Mouse (Mus musculus) forebrain, embryonic 14.5 days (tissue): ENCODE measurements around the gene G0s2. TPM values are rescaled to one million over a fixed set of nuclear protein-coding genes. Genes with fewer than 3 reads are reported as not detected.

ENCODE experiments used
- ATAC-seq: fragments of 200-750 bp; cut with Nextera tagmentation; 2 replicates; pipeline ENCODE4 v1.8.0; 2017; ENCODE audit warnings: mild to moderate bottlenecking, moderate library complexity
- DNase-seq: peaks from one replicate; pipeline ENCODE4 v3.0.0-alpha.2; 2015; ENCODE audit warnings: low spot score
- H3K27ac ChIP-seq: fragments of 300-500 bp; sonication (generic); 2 replicates; pipeline ENCODE4 v1.5.1; 2014; ENCODE audit warnings: low read depth, mild to moderate bottlenecking, control low read depth, low read length, moderate library complexity
- H3K27me3 ChIP-seq: fragments of 300-500 bp; sonication (generic); replicated peaks from 2 replicates; pipeline ENCODE4 v1.6.1; 2014; ENCODE audit warnings: low read length, control low read depth, mixed read lengths; ENCODE audit not compliant: control insufficient read depth, insufficient read depth
- H3K36me3 ChIP-seq: fragments of 300-500 bp; sonication (generic); 2 replicates; pipeline ENCODE4 v1.6.1; 2014; ENCODE audit warnings: low read length, control low read depth; ENCODE audit not compliant: control insufficient read depth, insufficient read depth
- H3K4me1 ChIP-seq: fragments of 300-500 bp; sonication (generic); 2 replicates; pipeline ENCODE4 v1.6.1; 2014; ENCODE audit warnings: antibody characterized with exemption, low read length, control low read depth; ENCODE audit not compliant: control insufficient read depth, insufficient read depth
- H3K4me2 ChIP-seq: fragments of 300-500 bp; sonication (generic); 2 replicates; pipeline ENCODE4 v1.6.1; 2014; ENCODE audit warnings: mild to moderate bottlenecking, control low read depth, low read length
- H3K4me3 ChIP-seq: fragments of 300-500 bp; sonication (generic); 2 replicates; pipeline ENCODE4 v1.5.1; 2014; ENCODE audit warnings: low read depth, low read length, control low read depth
- H3K9ac ChIP-seq: fragments of 300-500 bp; sonication (generic); 2 replicates; pipeline ENCODE4 v1.6.1; 2014; ENCODE audit warnings: mild to moderate bottlenecking, low read length, control low read depth, moderate library complexity
- H3K9me3 ChIP-seq: fragments of 300-500 bp; sonication (generic); replicated peaks from 2 replicates; pipeline ENCODE4 v1.6.1; 2016; ENCODE audit warnings: low read length, control low read depth, mixed read lengths; ENCODE audit not compliant: control insufficient read depth
- WGBS: fragments of 180-500 bp; shearing (Covaris S2); extraction: QIAGEN DNeasy Blood & Tissue Kit; methylation state at CpG from one replicate; pipeline ENCODE4 v1.1.7; 2014; 5-methylcytosine and 5-hydroxymethylcytosine counted together
- polyA plus RNA-seq: library from polyadenylated mRNA; unstranded; fragments of >200 nt; fragmentation: Nextera tagmentation; extraction: Ambion mirVana; gene quantifications from 2 replicates; pipeline ENCODE4 v1.2.1, GENCODE M21; 2014

Gene G0s2
- polyA plus RNA-seq, 1 experiment from 2014 or later, result 5.8 TPM

- no peaks in the 10 kb centered on the region for H3K27me3 ChIP-seq
- H3K27ac ChIP-seq, result no peak overlapping the region
- H3K9me3 ChIP-seq, result no peaks in the 10 kb centered on the region
- no peak for ATAC-seq
- 81% methylated on average over 2 of the region's 2 CpGs for WGBS
- H3K9ac ChIP-seq, result no peak overlapping the region
- no peaks in the 10 kb centered on the region for H3K4me1 ChIP-seq
- DNase-seq, result no peak
- no peak overlapping the region for H3K4me2 ChIP-seq
- H3K36me3 ChIP-seq, result no peaks in the 10 kb centered on the region
- H3K4me3 ChIP-seq, result no peak overlapping the region
Observed at GRCm38 (mm10) chr1:193250026-193250425, 23.0 kb downstream of the G0s2 start.

- H3K4me3 ChIP-seq, result no peak overlapping the region
- no peak for DNase-seq
- no peaks in the 10 kb centered on the region for H3K36me3 ChIP-seq
- no peaks in the 10 kb centered on the region for H3K27me3 ChIP-seq
- WGBS, result 75% methylated on average over 6 of the region's 6 CpGs
- no peak overlapping the region; the same call in 1 of the 2 replicates for H3K27ac ChIP-seq
- H3K9me3 ChIP-seq, result no peaks in the 10 kb centered on the region
- H3K9ac ChIP-seq, result no peak overlapping the region
- H3K4me1 ChIP-seq, result no peaks in the 10 kb centered on the region
- ATAC-seq, result peak; percentile 29; the same call in 1 of the 2 replicates
- no peak overlapping the region for H3K4me2 ChIP-seq
Observed at GRCm38 (mm10) chr1:193244235-193244634, 28.8 kb downstream of the G0s2 start.

- DNase-seq (no peak), ATAC-seq (no peak)
- Histone ChIP-seq H3K27ac (no peak overlapping the region), H3K9ac (no peak overlapping the region), H3K36me3 (no peaks in the 10 kb centered on the region), H3K4me2 (no peak overlapping the region), H3K9me3 (no peaks in the 10 kb centered on the region), H3K27me3 (no peaks in the 10 kb centered on the region), H3K4me1 (no peaks in the 10 kb centered on the region), H3K4me3 (no peak overlapping the region)
- 59% methylated on average over 10 of the region's 10 CpGs for WGBS
Observed at GRCm38 (mm10) chr1:193243571-193244193, 29.3 kb downstream of the G0s2 start.

- WGBS, result 41% methylated on average over 4 of the region's 4 CpGs
- DNase-seq (no peak), ATAC-seq (no peak)
- H3K4me2 ChIP-seq, result no peak overlapping the region
- H3K27ac ChIP-seq, result no peak overlapping the region
- H3K9me3 ChIP-seq, result no peaks in the 10 kb centered on the region
- no peaks in the 10 kb centered on the region for H3K27me3 ChIP-seq
- H3K4me1 ChIP-seq, result no peaks in the 10 kb centered on the region
- H3K4me3 ChIP-seq, result no peak overlapping the region
- no peaks in the 10 kb centered on the region for H3K36me3 ChIP-seq
- no peak overlapping the region for H3K9ac ChIP-seq
Observed at GRCm38 (mm10) chr1:193242863-193243262, 30.2 kb downstream of the G0s2 start.

GRCm38 (mm10) chr1:193242238-193242637 is 30.8 kb downstream of the G0s2 start:
- DNase-seq (peak; percentile 41), ATAC-seq (no peak)
- no peak overlapping the region for H3K27ac ChIP-seq
- H3K9ac ChIP-seq, result no peak overlapping the region
- 61% methylated on average over 8 of the region's 8 CpGs for WGBS
- H3K4me3 ChIP-seq, result no peak overlapping the region
- H3K27me3 ChIP-seq, result no peaks in the 10 kb centered on the region
- no peaks in the 10 kb centered on the region for H3K9me3 ChIP-seq
- no peak overlapping the region for H3K4me2 ChIP-seq
- H3K4me1 ChIP-seq, result no peaks in the 10 kb centered on the region
- H3K36me3 ChIP-seq, result no peaks in the 10 kb centered on the region

GRCm38 (mm10) chr1:193241436-193241835 is 31.6 kb downstream of the G0s2 start:
- no peaks in the 10 kb centered on the region for H3K27me3 ChIP-seq
- no peak overlapping the region for H3K4me2 ChIP-seq
- no peak for ATAC-seq
- no peaks in the 10 kb centered on the region for H3K9me3 ChIP-seq
- H3K9ac ChIP-seq, result no peak overlapping the region
- 89% methylated on average over 4 of the region's 4 CpGs for WGBS
- H3K4me1 ChIP-seq, result no peaks in the 10 kb centered on the region
- no peak for DNase-seq
- H3K27ac ChIP-seq, result no peak overlapping the region
- H3K36me3 ChIP-seq, result no peaks in the 10 kb centered on the region
- H3K4me3 ChIP-seq, result no peak overlapping the region

GRCm38 (mm10) chr1:193238426-193238825 is 34.6 kb downstream of the G0s2 start:
- H3K9ac ChIP-seq, result no peak overlapping the region
- 68% methylated on average over 4 of the region's 4 CpGs for WGBS
- H3K4me2 ChIP-seq, result no peak overlapping the region
- no peak overlapping the region for H3K27ac ChIP-seq
- H3K36me3 ChIP-seq, result no peaks in the 10 kb centered on the region
- H3K27me3 ChIP-seq, result no peaks in the 10 kb centered on the region
- DNase-seq (no peak), ATAC-seq (no peak)
- H3K4me3 ChIP-seq, result no peak overlapping the region
- H3K4me1 ChIP-seq, result no peaks in the 10 kb centered on the region
- H3K9me3 ChIP-seq, result no peaks in the 10 kb centered on the region

- Histone ChIP-seq H3K27me3 (no peaks in the 10 kb centered on the region), H3K4me3 (no peak overlapping the region), H3K27ac (no peak overlapping the region), H3K4me2 (no peak overlapping the region), H3K36me3 (no peaks in the 10 kb centered on the region), H3K4me1 (no peaks in the 10 kb centered on the region), H3K9me3 (no peaks in the 10 kb centered on the region), H3K9ac (no peak overlapping the region)
- no peak for DNase-seq
- ATAC-seq, result no peak
- WGBS, result 89% methylated on average over 7 of the region's 7 CpGs
Observed at GRCm38 (mm10) chr1:193234930-193235329, 38.1 kb downstream of the G0s2 start.

- no peak for DNase-seq
- Histone ChIP-seq H3K27ac (no peak overlapping the region), H3K9me3 (no peaks in the 10 kb centered on the region), H3K4me1 (no peaks in the 10 kb centered on the region), H3K4me3 (no peak overlapping the region), H3K36me3 (no peaks in the 10 kb centered on the region), H3K4me2 (no peak overlapping the region), H3K9ac (no peak overlapping the region), H3K27me3 (no peaks in the 10 kb centered on the region)
- 97% methylated on average over 2 of the region's 2 CpGs for WGBS
- no peak for ATAC-seq
Observed at GRCm38 (mm10) chr1:193234130-193234645, 38.8 kb downstream of the G0s2 start.
